Mouse (Mus musculus): ENCODE data around the gene Hormad2. TPM values are rescaled to one million over a fixed set of nuclear protein-coding genes. Genes with fewer than 3 reads are reported as not detected.

The Hormad2 gene
- polyA plus RNA-seq (2017; shearing (Covaris generic)) = 1 to 10 TPM in 1 of 3 experiments, under 1 TPM in 2; 0.47 to 2.1 (median 0.60) TPM

DNA sequence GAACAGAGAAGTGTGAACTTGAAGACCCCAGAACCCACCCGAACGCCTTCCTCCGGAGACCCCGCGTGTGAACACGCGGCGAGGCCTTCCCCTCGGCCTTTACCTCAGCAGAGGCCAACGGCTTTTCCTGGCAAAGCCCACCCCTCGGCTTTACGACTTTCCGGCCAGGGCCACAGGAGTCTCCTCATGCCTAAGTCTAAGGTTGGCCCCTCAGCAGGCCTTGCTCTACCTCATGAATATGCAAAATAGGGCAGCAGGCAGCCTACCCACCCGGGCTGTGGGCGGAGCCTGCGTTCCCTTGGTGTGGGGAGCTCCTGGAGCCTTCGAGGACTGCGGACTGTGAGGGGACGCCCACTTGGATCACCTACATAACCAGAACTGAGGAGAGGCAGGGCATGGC, at the start of gene Hormad2:
Hormad2 (minus strand) TSS at position 128 of the 400 bp plus-strand sequence.
- ATAC-seq = no peak

DNA sequence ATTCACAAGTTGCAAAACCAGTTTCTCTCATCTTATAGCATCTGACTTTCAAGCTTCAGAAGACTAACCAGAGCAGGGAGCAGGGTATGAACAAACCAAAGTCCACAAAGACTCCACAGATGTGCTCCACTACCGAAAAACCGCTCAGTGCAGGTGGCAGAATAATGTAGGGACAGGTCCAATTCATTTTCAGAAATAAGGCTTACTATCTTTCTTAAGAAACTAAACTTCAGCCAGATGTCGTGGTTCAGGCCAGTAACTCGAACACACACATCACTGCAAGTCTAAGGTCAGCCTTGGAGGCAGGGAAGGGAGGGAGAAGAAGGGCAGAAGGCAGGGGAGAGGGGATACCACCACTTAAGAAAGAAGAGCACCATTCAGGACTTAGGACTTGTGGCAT, 48.3 kb upstream of the Hormad2 start:
- ATAC-seq = no peak

DNA sequence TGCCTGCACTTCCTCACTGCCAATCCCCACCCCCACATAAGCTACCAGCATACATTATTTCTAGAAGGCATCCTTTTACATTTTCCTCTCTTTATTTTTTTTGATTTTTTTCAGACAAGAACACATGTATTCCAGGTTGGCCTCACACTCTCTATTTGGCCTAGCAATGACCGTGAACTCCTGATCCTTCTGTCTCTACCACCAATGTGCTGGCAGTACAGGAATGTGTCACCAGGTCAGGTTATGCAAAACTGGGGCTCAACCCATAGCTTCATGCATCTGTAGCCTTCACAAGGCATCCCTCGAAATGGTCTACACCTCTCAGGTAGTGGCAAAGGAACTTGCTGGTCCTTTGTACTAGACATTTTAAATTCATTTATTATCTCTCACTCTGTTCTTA, 47.9 kb upstream of the Hormad2 start:
- no peak for ATAC-seq

DNA sequence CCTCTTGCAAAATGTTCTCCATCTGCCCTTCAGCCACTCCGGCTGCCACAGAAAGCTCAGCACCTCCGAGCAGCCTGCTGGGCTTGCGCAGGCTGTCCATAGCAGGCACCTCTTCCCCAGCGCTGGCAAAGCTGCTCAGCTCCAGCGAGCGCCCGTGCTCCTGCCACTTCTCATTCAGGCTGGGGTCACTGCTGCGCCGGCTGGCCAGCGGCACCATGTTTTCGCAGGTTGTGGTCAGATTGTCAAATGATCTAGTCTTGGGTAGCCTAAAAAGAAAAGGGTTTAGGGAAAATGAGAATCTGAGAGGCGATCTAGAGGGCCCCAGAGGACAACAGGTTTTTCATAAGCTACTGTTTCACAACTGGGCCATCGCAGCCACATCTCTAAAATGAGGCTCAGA, 47.5 kb upstream of the Hormad2 start:
- ATAC-seq = no peak

DNA sequence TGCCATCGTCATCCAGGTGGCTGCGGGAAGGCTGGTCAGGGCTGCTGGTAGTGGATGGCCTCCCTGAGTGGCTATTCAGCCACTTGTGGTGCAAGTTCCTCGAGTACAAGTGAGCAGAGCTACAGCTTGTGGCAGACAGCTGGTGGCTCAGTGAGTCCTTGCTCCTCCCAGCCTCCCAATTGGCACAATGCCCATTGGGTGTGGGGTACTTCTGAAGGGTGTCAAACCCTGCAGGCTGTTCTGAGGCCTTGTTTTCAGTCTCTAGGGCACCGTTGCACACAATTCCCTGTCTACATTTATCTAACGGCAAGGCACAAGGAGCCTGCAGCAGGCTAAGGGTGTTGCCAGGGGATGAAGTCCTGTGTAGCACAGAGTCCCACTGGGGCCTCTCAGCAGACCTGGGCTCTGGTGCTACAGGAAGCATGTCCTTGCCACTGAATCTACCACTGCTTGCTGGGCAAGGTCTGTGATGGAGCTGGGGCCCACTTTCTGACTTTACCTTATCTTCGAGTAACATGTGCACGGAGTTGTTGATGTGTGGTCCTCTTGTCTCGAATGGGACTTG, 46.6 kb upstream of the Hormad2 start:
- no peak for ATAC-seq

DNA sequence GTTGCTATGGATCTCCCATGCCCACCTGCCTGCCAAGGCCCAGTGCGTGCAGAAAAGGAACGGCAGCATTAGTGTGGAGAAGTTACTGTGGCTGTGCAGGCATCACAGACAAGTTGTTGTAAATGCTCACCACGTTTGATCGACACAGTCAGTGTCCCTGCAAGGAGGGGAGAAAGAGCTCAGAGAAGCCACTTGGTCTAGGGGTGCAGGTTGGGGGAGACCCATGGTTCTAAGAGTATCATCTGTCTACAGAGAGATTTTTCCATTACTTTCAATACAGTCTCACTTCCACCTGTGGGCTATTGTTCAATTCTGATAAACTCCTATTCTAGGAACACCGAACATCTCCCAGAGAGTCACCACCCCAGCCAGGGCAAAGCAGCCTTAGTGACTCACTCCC, 43.6 kb upstream of the Hormad2 start:
- ATAC-seq = no peak

DNA sequence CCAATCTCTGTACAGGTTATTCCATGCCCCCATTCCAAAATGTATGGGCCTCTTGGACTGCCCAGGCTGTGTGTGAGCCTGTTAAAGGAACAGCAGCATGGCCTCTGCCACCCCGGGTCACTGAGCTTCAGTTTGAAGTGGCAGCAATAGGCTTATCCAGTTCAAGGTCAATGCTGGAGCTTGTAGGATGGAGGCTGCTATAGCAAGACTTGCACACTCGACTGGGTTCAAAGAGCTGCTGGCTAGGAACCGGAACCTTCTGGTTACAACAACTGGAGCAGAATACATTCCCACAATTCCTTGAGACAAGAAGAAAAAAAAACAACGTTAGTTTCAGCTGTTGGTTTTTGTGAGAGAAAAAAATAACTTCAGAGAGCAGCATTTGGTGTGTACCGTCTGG, 41.7 kb upstream of the Hormad2 start:
- ATAC-seq = no peak

DNA sequence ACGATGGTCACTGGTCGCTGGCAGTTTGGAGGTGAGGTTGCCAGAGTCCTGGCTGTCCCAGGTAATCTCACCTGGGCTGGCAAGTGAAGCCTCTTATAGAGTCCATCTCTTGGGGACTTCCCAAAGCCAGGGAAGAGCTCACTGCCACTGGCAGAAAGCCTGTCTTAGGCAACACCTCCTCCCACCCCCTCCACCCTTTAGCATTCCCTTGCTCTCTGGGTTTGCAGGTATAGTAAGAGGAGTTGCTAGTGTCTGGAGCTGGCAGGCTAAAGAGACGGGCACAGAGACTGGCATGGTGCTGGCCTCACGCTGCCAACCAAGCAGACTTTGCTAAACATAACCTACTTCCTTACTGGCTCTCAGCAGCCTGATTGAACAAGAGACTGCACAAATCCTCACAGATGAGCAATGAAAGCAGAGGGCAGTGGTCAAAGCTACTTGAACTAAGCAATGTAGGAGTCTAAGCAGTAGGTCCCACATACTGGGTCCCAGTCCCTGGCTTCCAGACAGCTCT, 35.3 kb upstream of the Hormad2 start:
- no peak for ATAC-seq

DNA sequence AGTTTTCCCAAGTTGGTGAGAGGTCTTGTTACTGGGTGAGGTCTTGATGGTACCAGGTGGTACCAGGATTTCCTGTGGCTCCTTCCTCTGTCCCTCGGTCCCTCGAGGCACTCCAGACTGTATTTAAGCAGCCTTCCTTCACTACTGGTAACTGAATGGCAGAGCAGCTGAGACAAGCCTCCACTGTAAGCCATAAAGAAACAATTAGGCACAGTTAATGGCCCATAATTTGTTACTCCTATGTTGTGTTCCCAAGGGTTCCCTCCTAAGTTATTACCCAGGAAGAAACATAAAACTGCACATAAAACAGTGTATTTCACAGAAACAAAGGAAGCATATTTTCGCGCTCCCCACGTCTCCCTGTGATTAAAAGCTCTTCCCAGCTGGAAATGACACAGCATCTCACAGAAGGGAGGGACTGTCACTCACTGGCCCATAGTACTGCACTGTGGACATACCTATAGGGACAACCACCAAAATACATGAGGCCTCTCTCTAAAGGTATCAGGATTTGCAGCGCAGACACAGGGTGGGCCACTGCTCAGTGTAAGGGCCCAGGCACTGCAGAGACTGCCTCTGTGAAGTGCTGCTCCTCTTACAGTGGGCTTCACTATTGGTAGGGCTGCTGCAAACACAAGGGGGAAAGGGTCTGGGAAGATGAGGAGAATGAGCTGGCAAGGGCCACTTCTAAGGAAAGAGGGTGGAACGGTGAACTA, 31.7 kb upstream of the Hormad2 start:
- ATAC-seq = no peak

DNA sequence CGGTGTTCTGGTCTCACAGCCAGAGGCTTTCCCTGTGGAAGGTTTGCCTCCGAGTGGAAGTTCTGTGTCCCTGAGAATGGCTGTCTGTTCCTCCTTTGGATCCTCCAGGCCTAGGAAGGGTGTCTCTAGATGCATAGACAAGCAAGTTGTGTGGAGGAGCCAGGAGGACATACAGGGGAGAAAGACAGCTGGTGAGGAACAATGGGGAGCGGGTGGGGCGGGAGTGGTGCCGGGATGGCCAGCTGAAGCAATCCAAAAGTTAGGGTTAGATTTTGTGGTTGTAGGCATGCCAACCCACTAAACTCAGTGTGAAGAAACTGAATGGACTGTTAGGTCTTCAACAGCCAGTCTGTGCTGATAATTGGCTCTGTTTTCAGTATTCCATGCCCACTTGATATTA, 30.8 kb upstream of the Hormad2 start:
- ATAC-seq = no peak

DNA sequence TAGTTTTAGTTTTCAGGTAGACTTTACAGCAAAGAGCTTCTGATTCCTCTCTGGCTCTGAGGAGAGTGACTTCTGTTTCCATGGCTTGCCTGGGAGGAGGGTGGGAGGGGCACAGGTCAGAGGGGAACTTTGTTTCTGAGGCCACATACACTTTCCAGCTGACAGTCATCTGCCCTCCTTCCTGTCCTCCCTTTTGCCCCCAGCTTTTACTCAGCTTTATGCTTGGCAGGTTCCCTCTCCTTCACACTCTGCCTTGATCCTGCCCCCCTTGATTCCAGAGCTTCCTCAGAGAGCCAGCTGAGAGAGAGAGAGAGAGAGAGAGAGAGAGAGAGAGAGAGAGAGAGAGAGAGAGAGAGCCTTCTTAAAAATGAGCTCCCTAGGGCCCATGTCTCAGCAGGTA, 30.3 kb upstream of the Hormad2 start:
- no peak for ATAC-seq

DNA sequence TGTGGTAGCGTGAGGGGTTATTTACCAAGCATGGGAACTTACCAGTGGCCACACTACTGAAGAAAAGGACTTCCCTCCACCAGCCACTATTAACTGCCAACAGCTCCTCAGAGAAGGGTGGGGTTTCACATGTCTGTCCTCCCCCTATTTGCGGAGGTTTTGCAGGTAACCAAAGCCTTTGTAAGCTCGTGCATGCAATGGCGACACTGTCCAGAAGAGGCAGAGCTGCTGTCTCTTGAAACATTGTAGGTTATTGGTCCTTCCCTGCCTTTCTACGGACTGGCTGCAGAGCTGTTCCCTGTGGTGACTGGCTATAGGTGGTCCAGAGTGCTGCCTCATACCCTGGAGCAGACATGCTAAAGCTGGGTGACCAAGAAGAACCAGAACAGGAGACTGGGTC, 28.2 kb upstream of the Hormad2 start:
- ATAC-seq = no peak

DNA sequence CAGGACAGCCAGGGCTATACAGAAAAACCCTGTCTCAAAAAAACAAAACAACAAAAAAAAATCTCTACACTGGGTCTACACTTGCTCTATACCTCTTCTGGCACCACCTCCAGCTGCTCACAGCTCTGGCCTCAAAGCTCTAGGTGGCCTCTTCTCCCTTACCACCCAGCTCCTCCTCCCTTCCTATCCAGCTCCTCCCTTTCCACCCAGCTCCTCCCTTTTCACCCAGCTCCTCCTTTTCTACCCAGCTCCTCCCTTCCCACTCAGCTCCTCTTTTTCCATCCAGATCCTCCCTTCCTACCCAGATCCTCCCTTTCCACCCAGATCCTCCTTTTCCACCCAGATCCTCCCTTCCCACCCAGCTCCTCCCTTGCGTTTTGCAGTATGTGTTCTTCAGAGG, 26.5 kb upstream of the Hormad2 start:
- ATAC-seq = no peak

DNA sequence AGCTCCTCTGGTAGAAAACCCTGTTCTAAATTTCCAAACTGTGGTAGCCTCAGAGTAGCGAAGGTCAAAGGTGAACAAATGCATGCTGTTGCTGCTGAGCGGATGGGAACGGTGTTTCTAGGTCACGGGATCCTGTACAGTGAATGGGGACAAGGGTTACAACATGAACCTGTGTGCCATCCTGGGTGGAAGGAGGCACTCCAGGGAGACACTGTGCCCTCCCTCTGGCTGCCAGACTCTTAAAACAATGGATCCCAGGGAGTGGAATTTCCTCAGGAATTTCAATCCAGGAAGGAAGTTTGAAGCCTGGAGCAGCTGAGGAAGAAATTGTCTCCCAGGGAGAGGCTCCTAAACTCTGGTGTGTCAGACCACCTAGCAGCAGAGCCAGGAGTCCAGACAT, 25.3 kb upstream of the Hormad2 start:
- ATAC-seq = no peak

DNA sequence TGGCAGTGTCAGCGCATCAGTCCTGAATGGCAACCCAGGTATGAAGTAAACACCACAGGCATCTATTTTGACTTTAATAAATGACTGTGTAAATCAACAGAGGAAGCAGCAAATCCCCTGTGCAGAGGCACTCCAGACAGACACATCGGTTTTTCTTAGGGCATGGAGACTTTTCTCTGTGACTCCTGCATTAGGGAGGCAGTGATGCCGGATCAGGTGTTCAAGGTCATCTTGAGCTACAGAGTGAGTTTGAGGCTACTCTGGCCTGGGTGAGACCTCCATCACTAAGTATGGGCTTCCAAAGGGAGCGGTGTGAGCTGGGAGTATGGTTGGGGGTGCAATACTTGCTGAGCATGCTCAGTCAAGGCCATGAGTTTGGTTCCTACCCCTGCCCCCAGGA, 23.7 kb upstream of the Hormad2 start:
- ATAC-seq = no peak

DNA sequence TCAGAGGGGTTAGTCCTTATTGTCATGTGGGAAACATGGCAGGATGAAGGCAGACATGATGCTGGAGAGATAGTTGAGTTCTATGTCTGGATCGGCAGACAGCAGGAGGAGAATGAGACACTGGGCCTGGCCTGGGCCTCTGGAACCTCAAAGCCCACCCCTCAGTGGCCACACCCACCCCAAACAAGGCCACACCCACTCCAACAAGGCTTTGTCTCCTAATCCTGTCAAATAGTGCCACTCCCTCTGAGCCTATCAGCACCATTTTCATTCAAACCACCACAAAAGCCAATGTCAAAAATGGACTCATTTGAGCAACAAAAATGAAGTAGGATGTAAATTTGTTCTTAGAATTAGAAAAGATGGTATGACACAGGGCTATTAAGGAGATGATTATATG, 23.3 kb upstream of the Hormad2 start:
- no peak for ATAC-seq

DNA sequence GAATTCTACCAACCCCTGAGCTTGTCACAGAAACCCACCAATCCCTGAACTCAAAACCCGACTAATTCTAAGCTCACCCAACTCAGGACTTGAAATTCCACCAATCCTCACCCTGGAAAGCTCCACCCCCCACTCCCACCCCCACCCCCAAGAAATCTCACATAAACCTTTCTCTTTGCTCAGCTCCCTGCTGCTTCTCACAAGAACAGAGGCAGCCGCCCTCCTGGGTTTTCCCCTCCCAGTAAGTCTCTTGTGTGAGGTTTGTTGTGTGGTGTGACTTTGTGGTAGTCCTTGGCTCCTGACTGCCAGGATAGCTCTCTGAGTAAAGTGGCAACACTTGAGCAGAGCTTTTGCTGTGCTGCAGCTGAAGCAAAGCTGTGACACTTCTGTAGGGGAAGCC, 22.0 kb upstream of the Hormad2 start:
- no peak for ATAC-seq

DNA sequence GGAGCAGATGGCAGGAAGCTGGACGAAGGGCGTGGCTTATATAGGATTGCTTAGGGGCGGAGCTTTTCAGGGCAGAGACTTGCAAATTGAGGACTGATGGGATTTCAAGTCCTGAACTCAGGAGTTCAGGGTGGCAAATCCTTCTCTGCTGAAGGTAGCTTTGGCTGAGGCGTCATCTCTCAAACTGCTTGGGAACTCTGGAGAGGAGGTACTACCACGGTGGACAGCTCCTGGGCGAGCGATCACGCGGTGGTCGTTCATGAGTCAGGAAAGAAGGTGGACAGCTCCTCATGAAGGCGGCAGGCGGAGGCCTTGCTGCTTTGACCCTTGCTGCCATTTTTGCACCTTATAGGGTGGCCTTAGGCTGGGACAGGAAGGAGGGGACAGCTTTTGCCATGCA, 20.2 kb upstream of the Hormad2 start:
- no peak for ATAC-seq

DNA sequence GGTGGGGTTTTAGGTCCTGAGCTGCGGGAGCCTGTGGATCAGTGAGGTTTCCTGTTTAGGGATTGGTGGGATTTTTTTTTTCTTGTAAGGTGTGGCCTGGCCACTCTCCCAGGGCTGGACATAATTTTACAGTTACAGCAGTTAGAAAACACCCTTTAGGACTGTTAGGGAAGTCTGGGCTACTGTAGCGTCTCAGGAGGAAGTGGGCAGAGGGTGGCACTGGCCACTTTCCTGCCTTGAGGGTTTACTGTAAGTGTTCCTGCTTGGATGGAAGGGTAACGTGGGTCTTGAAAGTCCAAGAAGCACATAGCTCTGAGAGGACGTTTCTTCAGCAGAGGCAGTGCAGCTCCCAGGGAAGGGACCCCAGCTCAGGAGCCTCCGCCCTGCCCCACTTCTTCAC, 19.7 kb upstream of the Hormad2 start:
- ATAC-seq = no peak

DNA sequence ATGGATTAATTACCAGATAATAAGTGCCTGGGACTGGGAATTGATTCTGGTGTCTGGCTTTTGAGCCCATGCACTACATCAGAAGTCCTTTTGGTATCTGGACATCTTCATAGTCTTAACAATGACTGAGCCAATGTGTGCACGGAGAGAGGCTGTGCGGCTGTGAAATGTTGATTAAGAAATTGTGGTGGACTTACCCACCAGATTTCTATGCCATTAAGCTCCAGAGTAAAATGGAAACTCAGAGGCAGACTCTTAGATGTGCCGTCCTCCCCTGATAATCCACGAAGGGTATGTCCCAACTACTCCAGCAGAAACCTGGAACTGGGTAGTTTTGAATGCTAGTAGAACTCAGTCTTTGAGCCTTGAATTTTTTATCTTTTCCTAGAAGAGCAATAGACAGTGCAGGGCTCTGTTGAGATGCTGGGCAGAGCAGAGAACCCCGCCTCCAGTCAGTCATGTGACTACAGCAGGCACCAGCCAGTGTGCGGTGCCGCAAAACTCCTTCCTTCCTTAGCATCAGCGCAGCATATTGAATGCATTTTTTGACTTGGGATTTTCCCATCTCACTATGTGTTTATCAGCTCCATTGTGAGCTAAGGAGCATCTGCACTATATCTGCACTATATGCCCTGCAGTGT, 14.1 kb upstream of the Hormad2 start:
- ATAC-seq = no peak

DNA sequence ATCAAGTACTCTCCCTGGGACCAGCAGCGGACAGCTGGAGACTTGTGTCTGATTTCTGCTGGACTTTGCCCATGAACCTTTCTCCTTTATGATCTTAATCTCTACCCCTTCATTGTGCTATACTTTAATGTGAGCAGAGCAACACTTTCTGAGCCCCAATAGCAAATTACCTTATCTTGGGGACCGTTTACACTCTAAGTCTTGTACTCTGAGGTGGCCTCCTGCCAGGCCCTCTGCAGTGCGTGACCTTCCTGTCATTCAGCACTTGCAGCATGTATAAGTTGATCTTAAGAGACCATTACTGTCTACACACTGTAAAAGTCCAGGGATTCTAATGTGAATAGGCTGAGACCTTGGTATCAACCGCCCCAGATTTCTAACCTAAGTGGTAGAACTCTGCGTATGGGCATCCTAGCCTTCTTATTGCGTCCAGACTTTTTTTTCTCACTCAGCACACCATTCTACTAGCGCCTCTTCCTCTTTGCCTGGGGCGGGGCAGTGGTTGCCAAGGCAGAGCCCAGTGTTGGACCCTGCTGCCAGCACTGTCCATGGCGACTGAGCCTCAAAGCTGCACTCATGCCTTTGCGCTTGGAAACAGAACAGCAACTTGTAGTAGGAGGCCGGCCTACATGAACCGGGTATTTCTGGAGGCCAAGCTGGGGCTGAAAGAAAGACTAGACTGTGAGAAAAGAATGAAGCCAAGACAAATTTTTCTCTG, 11.7 kb upstream of the Hormad2 start:
- no peak for ATAC-seq

DNA sequence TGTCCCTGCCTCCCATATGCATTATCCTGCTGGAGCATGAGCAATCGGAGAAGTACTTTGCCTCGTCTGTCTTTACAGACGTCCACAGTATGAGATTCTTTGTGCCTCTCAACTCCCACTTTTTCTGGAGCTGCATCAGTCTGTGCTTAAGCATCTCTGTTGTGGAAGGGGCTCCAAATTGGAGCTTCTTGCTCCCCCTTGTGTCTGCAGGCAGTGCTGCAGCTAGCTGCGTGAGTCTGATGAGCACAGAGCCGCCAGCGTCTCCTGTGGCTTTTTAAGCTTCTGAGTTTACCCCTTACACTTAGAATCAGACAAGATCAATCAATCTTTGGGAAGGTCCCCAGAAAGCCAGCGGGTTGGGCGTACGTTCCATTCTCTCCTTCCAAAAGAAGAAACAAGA, 10.2 kb upstream of the Hormad2 start:
- ATAC-seq = no peak

DNA sequence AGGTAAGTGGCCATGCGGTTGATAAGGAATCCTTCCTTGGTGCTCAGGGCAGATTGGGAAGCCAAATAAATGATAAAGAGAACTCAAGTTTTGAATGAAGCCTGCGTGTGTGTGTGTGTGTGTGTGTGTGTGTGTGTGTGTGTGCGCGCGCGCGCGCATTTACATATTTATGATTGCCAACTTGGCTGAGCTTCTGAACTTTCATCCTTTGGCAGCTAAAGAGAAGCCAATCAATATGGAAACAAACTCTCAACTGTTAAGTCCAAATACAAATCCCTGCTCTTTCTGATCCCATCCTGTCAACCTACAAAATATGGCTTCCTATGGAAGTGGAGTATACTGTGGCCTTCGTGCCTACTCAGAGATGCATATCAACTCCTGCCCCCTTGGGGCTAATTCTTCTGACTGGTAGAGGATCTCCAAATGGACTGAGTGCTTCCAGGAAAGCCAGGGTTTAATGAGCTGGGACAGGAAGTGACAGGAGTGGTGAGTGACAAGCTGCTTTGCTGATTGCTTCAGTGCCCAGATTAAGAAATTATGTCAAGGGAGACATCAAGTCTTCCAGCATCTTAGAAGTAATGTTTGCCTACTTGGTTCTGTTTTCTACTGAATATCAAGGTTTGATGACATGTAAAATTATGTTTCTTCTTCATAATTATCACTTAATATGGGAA, 5.4 kb upstream of the Hormad2 start:
- ATAC-seq = no peak

All from inflammation-experienced regulatory T-cells, adult 6 months (primary cell).